Mouse (Mus musculus) ES-E14 (cell line): ENCODE data around the gene Ppp1r13b.

Experiments
- MAFK ChIP-seq: IDR thresholded peaks from 2 replicates; pipeline ENCODE4 v1.6.1; 2014; ENCODE audit warnings: mild to moderate bottlenecking, low read depth, low read length, inconsistent platforms; ENCODE audit not compliant: insufficient read depth
- ZNF384 ChIP-seq: IDR thresholded peaks from 2 replicates; pipeline ENCODE4 v1.6.1; 2012; ENCODE audit warnings: low read depth, low read length, inconsistent platforms

GRCm38 (mm10) chr12:111779544-111779943, 128.4 kb downstream of the Ppp1r13b start:
- TF ChIP-seq MAFK, result no peak
- no peak for TF ChIP-seq ZNF384
